Mouse (Mus musculus) induced T-regulatory cell, adult 2 months (primary cell): ENCODE data around the gene Havcr2.
"Not testable (repeated sequence)": the region's sequence is repeated elsewhere in the genome, so short reads cannot be mapped to it uniquely, and the experiment has no call there.

Experiments
- DNase-seq: peaks from one replicate; pipeline ENCODE4 v3.0.0-alpha.2; 2012; ENCODE audit warnings: low read depth

The Havcr2 gene

GRCm38 (mm10) chr11:46454453-46455045, at the start of gene Havcr2:
Havcr2 (plus strand) TSS chr11:46454935.
- peak; percentile 82 for DNase-seq

GRCm38 (mm10) chr11:46404986-46405385, 49.7 kb upstream of the Havcr2 start:
- DNase-seq, result peak; percentile 50

DNA sequence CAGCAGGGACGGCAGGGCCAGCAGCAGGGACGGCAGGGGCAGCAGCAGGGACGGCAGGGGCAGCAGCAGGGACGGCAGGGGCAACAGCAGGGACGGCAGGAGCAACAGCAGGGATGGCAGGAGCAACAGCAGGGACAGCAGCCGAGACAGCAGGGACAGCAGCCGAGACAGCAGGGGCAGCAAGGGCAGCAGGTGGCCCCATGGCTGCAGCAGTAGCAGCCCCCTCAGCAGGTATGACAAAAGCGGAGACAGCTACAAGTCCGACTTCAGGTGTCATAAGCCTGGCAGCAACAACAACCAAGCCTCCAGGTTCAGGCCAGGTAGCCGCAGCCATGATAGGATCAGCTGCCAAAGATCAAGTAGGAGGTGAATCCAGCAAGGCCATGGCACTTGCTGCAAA, 48.0 kb upstream of the Havcr2 start:
- no peak for DNase-seq

DNA sequence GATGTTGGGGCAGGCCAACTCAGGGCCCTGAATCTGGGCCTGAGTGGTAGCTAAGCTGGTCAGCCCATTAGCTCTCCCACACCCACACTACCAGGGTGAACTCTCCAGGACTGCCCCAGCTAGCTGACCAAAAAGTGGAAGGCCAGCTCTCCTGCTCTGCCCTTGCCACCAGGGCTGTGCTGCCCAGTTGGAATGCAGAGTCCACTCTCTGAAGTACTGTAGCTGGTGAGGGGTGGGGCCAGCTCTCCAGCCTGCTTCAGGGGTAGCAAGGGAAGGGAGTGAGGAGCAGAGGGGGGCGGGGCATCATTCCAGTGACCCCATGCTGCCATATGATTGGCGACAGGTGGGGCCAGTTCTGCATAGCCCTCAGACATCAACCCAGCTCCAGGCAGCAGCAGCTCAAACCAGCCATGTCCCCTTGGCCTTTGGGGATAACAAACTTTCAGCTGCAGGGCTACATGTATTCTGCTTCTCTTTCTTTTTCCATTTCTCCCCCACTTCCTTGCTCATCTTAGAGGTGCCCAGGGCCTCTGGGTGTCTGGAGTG, 44.6 kb upstream of the Havcr2 start:
- no peak for DNase-seq

GRCm38 (mm10) chr11:46418438-46418837, 36.3 kb upstream of the Havcr2 start:
- DNase-seq, result no peak

- DNase-seq, result no peak
Measured at GRCm38 (mm10) chr11:46418860-46419259, 35.9 kb upstream of the Havcr2 start.

DNA sequence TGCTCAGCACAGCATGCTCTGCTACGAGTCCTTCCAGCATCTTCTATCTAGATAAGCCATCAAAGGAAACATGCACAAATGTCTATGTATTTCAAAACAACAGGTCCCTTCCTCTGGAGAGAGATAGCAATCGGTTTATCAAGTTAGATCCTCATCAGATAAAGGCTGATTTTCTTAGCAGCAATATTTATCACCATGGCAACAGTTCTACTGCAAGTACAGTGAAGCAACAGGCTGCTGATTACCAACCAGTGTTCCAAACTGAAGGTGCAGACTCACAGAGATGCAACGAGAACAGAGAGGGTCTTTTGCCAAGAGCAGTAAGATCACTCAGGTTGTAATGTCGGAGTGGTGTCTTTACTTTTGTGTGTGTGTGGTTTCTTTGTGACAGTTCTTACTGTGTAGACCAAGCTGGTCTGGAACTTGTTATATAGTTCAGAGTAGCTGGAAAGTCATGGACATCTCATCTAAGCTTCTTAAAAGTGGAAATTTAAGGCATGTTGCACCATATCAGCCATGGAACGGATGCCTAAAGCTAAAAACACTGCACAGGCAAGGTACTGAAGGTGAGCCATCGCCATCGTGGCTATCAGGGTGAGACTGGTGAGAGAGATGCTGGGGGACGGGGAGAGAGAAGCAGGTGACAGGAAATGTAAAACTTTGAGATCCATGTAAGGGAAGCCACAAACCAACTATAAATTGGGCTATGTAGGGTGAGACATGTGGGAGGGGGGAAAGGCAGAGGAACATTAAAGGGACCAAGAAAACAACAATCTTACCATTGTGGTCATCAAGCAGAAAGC, 33.4 kb upstream of the Havcr2 start:
- DNase-seq, result peak; percentile 57

DNA sequence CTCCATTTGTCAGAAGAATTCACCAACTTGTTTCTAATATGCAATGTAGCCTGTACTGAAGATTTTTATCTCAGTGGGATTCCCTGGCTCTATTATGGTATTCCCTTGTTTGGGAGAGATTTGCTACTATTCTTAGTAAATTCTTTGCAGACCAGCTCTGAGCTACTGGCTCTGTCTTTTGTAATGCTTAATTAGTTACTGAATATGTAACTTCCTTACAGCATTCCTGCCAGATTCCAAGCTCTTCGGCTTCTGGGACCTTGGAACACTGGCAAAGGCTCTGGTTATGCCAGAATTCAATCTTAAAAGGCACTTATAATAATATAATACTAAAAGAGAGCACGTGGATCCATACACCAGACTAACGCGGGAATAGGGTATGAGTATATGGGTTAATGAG, 26.6 kb upstream of the Havcr2 start:
- not testable (repeated sequence) for DNase-seq

DNA sequence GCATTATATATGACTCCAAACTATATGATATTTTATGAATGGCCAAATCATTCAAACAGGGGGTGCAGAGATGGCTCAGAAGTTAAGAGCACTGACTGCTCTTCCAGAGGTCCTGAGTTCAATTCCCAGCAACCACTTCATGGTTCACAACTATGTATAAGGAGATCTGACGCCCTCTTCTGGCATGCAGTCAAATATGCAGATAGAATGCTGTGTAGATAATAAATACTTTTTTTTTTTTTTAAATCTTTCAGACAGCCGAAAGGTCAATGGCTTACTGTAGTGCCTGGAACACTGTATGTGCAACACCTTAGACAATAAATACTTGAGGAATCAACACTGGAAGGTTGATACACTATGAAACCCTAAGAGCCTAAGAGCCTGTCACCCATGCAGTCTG, 24.6 kb upstream of the Havcr2 start:
- no peak for DNase-seq

GRCm38 (mm10) chr11:46431129-46431528, 23.6 kb upstream of the Havcr2 start:
- DNase-seq, result peak; percentile 94

- DNase-seq, result no peak
Measured at GRCm38 (mm10) chr11:46435363-46435762, 19.4 kb upstream of the Havcr2 start.

- peak; percentile 97 for DNase-seq
Measured at GRCm38 (mm10) chr11:46436760-46437458, 17.8 kb upstream of the Havcr2 start, which contains the start of gene Med7. Med7 (plus strand) TSS chr11:46436925.

- peak; percentile 78 for DNase-seq
Measured at GRCm38 (mm10) chr11:46437459-46438000, 17.2 kb upstream of the Havcr2 start.

GRCm38 (mm10) chr11:46439005-46439543, 15.7 kb upstream of the Havcr2 start:
- no peak for DNase-seq

GRCm38 (mm10) chr11:46441774-46442173, 13.0 kb upstream of the Havcr2 start:
- DNase-seq, result no peak

DNA sequence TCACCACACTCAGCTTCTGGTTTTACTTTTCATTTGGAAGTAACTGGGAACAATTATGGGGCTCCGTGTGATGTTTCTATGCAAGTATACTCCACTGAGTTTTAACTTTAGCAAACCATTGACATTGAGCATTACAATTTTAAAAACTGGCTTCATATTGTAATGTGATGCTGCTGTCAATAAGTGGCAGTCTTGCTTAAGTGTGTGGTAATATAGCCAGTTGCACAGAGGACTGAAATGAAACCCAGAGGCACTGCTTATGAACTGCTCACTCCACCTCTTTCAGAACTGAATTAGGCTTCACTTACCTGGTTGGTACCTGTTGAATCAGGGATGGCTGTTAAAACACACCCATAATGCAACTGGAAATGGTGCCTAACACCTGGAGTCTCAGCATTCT, 11.6 kb upstream of the Havcr2 start:
- DNase-seq, result peak; percentile 70

GRCm38 (mm10) chr11:46443979-46444378, 10.8 kb upstream of the Havcr2 start:
- DNase-seq, result no peak

DNA sequence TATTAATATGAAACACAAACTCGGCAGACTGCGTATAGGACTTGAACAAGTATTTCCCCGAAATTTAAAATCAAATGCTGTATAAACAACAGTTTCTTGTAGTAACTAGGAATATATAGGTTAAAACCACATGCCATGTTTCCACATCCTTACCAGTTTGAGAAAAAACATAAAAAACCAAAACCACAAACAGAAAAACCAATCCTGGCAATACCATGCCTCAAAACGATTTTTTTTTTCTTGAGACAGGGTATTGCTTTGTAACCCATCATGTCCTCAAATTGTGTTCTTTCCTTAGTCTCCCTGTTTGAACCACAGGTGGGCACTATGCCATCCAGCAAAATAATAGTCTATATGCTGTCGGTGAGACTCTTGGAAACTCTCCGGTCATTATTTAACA, 8.6 kb upstream of the Havcr2 start:
- peak; percentile 54 for DNase-seq

DNA sequence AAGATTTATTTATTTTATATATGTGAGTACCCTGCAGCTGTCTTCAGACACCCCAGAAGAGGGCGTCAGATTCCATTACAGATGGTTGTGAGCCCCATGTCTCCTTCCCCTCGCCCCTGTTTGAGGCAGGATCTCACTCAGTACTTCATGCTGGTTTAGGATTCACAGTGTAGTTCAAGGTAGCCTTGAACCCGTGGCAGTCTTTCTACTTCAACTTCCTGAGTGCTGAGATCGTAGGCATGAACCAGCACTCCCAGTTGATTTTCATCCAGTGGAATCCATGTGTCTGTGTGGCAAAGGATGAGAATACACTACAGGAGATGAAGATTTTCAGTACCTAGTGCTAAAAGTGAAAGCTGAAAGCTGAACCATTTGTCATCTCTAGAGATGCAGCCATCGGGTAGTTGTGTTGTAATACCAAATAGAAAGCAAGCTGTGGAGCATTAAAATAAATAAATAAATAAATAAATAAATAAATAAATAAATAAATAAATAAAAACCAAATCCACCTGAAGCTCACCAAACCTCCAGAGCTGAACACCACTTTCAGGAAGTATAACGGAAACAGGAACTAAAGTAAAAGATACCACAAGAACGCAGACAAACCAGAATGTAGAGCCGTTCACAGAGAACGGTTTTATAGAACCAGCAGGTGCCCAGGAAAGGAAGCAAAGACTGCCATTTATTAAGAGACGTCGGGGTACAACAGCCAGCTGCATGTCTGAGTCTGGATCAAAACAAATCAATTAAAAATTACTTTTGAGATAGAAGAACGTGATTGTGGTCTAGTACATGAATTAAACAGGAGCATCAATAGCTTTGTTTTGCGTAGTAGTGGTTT, 6.9 kb upstream of the Havcr2 start:
- peak; percentile 80 for DNase-seq

GRCm38 (mm10) chr11:46449461-46450080, 5.2 kb upstream of the Havcr2 start:
- DNase-seq, result no peak

- DNase-seq, result no peak
Measured at GRCm38 (mm10) chr11:46459960-46460359, 5.2 kb downstream of the Havcr2 start.
